Mouse (Mus musculus) frontal cortex, postnatal 36 days (tissue): ENCODE results near the gene Fam198a.

Source experiments
- DNase-seq, 2 experiments: peaks; one replicate each; pipeline ENCODE4 v3.0.0; 2022; ENCODE audit warnings: low spot score in 2 of 2

Gene Fam198a

GRCm38 (mm10) chr9:121926634-121927405 lies 24.0 kb upstream of the Fam198a start:
- no peak for DNase-seq

- DNase-seq, result no peak
Observed at GRCm38 (mm10) chr9:121927721-121928120, 23.1 kb upstream of the Fam198a start.

GRCm38 (mm10) chr9:121928498-121928897 lies 22.3 kb upstream of the Fam198a start:
- DNase-seq, result peak; percentile 69 to 75

- DNase-seq, result peak in 1 of 2 experiments; percentile 24
Observed at GRCm38 (mm10) chr9:121934856-121935255, 15.9 kb upstream of the Fam198a start.

GRCm38 (mm10) chr9:121936952-121937351 lies 13.8 kb upstream of the Fam198a start:
- no peak for DNase-seq

- no peak for DNase-seq
Observed at GRCm38 (mm10) chr9:121937451-121937864, 13.3 kb upstream of the Fam198a start.

GRCm38 (mm10) chr9:121937944-121938355 lies 12.8 kb upstream of the Fam198a start:
- no peak for DNase-seq

- DNase-seq, result no peak
Observed at GRCm38 (mm10) chr9:121943005-121943404, 7.8 kb upstream of the Fam198a start.

GRCm38 (mm10) chr9:121943628-121944027 lies 7.2 kb upstream of the Fam198a start:
- DNase-seq, result no peak

- DNase-seq, result peak; percentile 76 to 82
Observed at GRCm38 (mm10) chr9:121947784-121948183, 3.0 kb upstream of the Fam198a start.

- no peak for DNase-seq
Observed at GRCm38 (mm10) chr9:121948431-121948830, 2.4 kb upstream of the Fam198a start.

- no peak for DNase-seq
Observed at GRCm38 (mm10) chr9:121951114-121951423, 281 bp downstream of the Fam198a start.

GRCm38 (mm10) chr9:121952596-121952995 lies 1.8 kb downstream of the Fam198a start:
- DNase-seq, result no peak

GRCm38 (mm10) chr9:121959966-121960635 lies 9.3 kb downstream of the Fam198a start:
- DNase-seq, result no peak

- DNase-seq, result no peak
Observed at GRCm38 (mm10) chr9:121964941-121965340, 14.2 kb downstream of the Fam198a start.

GRCm38 (mm10) chr9:121968258-121968657 lies 17.5 kb downstream of the Fam198a start:
- DNase-seq, result no peak

- no peak for DNase-seq
Observed at GRCm38 (mm10) chr9:121969841-121970381, 19.1 kb downstream of the Fam198a start.

- DNase-seq, result no peak
Observed at GRCm38 (mm10) chr9:121973207-121973606, 22.4 kb downstream of the Fam198a start.

GRCm38 (mm10) chr9:121974141-121974986 lies 23.6 kb downstream of the Fam198a start:
- no peak for DNase-seq

GRCm38 (mm10) chr9:121975321-121975720 lies 24.5 kb downstream of the Fam198a start:
- no peak for DNase-seq

- DNase-seq, result no peak
Observed at GRCm38 (mm10) chr9:121981046-121981445, 30.3 kb downstream of the Fam198a start.

- DNase-seq, result no peak
Observed at GRCm38 (mm10) chr9:121981466-121982105, 30.8 kb downstream of the Fam198a start.
